Mouse (Mus musculus): Measurements from ENCODE around the gene Pfn3. TPM values are rescaled to one million over a fixed set of nuclear protein-coding genes. Genes with fewer than 3 reads are reported as not detected.
"Not testable (repeated sequence)": the region's sequence is repeated elsewhere in the genome, so short reads cannot be mapped to it uniquely, and the experiment has no call there.

Pfn3 gene
- total RNA-seq (2017): not detected in 2 replicates

DNA sequence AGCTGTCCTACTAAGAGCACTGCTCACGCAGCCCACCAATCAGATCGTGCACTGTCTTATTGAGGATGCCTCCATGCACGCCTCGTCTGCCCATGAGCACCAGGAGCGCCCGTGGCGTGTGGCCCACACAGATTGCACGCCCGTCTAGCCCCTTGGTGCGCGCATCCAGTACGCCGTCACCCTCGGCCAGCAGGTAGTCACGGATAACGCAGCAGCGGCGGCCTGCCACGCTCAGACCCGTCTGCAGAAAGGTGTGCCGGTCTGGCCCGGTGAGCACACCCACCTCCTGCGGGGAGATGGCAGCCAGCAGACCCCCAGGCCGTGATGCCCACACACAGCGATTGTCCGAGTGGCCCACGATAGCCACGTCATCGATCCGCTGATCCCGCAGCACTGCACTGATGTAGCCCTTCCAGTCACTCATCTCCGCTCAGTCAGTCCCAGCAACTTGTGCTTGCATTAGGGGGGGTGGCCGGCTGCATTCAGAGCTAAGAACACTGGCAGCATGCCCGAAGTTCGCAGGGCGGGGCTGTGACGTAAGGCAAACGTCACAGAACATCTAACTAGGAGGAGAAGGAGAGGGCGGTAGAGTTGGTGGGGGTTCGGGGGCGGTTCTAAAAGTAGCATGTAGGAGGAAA lies at the start of gene Pfn3:
Gene Pfn3 (minus strand): TSS at position 490 of the 638 bp plus-strand sequence.
- ATAC-seq (replicated peaks; ENCODE audit: low read depth, poor library complexity, severe bottlenecking): no peak

DNA sequence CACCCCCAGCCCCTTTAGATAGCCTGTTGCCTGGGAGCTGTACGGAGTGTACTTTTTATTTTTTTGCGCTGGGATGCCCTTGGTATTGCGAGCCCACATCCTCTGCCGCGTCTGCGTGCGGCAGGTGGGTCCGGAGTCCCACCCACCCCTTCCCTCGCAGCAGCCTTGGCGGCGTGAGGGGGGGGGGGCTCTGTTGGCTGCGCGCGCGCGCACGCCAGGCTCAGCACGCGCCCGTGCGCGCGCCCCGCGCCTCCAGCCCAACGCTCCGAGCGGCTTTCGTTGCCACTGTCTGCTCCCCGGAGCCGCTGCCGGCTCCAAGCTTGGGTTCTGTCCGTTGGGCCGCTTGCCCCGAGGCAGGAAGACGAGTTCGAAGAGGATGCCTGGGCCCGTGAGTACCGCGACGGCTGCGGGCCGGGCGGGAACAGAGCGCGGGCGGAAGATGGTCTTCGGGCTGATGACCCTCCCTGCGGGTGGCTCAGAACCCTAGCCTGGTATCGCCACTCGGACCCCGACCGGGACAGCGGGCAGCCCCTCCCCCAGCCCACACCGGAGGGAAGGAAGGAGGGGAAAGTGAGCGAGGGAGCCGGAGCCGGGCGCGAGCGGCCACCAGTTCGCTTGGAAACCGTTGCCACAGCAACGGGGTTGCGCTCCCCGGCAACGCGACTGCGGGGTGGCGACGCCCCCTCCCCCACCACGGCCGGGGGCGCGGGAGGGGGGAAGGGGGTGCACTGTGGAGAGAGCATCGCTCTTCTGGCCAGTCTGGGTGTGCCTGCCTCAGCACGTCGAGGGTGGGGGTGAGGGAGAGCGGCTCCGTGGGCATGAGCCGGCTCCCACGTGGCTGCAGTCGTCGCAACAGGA lies 49.2 kb upstream of the Pfn3 start, which contains the start of gene Prr7:
Gene Prr7 (plus strand): TSS at position 241 of the 858 bp plus-strand sequence.
- peak; percentile 27; the same call in 1 of the 2 replicates for ATAC-seq (replicated peaks; ENCODE audit: low read depth, poor library complexity, severe bottlenecking)

DNA sequence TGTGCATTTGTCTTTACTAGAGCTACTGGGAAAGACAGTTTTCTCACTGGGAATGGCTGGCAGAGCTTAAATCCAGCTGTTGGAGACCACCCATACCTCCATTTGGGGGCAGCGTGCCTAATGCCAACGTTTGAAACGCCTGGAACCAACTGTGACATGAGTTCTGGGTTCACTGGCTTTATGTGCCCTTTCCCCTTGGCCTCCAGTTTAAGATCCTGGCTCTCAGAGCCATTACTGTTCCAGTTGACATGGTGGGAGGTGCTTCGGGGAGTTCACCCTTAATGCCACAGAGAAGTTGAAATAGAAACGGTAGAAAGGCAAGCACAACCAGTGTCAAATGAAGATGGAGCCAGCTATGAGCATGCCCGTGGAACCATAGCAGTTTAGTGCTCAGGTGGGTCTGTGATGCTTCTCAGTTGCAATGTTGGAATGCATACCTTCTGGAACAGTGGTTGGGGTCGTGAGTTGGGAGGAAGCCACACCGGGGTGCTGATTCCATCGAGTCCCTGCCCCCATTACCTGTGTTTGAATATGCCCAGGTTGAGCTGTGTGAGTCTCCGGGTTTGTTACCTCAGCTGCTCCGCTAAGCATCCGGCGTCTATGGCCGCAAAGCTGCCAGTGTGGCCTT lies 48.5 kb upstream of the Pfn3 start:
- 0 out of 2 replicates have a peak, but pooled peaks have one; percentile 2 for ATAC-seq (replicated peaks; ENCODE audit: low read depth, poor library complexity, severe bottlenecking)

DNA sequence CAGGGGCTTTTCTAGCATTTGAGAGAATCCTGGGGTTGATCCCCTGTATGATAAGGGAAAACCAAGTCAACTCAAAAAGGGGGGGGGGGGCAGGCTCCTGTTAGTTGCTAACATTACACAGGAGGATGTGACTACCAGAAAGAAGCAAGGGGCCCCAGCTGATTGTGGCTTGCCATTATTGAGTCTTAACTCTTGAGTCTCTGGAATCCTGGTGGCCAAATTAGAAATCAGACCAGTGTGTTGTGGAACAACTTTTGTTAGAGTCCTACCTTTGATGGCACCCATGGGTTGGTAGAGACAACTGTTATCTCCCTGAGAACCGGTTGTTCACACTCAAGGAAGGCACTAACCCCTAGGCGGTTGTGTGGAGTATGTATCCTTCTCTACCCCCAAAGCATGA lies 47.9 kb upstream of the Pfn3 start:
- no peak for ATAC-seq (replicated peaks; ENCODE audit: low read depth, poor library complexity, severe bottlenecking)

DNA sequence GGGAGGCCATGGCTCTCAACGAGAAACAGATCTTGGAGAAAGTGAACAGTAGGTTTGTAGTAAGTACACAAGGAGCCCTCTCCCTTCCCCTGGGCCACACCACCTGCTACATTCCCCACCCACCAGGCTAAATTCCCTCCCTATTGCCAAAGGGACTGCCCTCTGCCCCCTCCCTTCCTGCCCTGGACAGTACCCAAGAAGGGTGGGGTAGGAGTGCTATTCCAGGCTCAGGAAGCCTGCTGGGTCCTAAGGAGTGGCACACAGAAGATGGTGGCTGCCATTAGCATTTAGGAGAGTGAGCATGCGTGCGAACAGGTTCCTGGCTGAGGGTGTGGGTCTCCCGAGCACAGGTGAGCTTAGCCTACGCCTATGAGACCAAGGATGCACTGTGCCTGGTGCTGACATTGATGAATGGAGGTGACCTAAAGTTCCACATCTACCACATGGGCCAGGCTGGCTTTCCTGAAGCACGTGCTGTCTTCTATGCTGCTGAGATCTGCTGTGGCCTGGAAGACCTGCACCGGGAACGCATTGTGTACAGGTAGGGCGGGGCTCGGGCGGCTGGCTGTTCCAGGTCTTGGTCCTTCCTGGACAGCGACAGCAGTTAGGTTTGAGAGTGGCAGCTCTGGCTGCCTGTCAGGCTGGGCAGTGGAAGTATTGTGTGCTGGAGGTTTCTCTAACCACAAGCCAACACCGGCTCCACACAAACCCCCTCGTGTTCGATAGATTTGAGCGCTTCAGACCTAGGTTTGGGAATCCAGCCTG lies 36.9 kb upstream of the Pfn3 start:
- ATAC-seq (replicated peaks; ENCODE audit: low read depth, poor library complexity, severe bottlenecking): no peak

DNA sequence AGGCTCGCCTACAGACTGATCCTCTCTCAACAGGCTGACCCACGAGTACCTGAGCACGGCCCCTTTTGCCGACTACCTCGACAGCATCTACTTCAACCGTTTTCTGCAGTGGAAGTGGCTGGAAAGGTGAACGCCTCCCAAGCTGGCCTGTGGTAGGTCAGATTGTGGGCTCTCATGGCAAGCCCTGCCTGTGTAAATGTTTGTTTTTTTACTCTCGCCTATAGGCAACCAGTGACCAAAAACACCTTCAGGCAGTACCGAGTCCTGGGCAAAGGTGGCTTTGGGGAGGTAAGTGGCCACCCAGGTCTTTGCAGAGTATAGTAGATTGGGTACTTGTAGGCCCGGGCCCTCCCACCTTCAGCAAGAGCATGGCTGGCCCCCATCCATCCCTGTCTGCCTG lies 36.3 kb upstream of the Pfn3 start:
- ATAC-seq (replicated peaks; ENCODE audit: low read depth, poor library complexity, severe bottlenecking): no peak

DNA sequence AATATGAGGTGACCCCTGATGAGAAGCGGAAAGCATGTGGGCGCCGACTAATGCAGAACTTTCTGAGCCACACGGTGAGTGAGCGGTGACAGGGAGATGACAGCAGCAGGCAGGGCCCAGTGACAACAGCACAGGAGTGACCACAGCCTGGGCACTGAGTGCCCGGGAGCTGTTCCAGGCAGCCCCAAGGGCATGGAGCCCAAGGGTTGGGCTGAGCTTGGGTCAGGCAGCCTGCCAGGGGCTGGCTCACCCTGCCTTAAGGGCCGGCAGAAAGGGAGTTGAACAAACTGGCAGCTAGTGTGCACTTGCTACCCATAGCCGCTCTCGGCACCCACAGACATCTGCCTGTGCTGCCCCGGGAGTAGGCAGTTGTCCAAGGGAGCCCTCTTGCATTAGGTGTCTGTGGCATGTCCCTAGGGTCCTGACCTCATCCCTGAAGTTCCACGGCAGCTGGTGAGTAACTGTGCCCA lies 35.5 kb upstream of the Pfn3 start:
- ATAC-seq (replicated peaks; ENCODE audit: low read depth, poor library complexity, severe bottlenecking): no peak

DNA sequence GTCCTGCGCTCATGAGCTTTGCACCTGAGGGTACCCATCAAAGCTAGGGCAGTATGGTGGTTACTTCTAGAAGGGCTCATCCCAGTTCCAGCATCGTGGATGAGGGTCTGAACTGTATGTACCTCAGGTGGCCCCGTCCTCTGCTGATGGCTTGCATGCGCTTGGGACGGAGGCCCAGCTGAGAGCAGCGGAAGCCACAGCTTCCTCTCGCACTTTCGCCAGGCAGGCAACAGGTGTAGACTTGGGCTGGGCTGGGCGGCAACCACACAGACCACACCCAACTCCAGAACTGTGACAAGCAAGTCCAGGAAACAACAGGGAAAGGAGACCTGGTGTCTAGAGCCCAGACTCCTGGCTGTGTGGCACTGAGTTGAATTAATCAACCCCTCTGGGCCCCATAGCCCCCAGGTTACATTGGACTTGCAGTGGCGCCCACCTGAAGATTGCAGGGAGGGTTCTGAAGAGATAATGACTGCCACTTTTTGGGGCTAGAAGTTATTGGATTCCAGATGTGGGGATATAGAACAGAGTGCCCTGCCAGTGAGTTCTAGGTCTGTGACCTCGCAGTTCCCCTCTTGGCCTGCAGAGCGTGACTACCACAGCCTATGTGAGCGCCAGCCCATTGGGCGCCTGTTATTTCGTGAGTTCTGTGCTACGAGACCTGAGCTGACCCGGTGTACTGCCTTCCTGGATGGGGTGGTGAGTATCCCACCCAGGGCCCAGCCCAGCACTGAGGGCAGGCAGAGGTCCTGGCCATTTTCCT lies 34.8 kb upstream of the Pfn3 start:
- ATAC-seq (replicated peaks; ENCODE audit: low read depth, poor library complexity, severe bottlenecking): 0 out of 2 replicates have a peak, but pooled peaks have one; percentile 7

DNA sequence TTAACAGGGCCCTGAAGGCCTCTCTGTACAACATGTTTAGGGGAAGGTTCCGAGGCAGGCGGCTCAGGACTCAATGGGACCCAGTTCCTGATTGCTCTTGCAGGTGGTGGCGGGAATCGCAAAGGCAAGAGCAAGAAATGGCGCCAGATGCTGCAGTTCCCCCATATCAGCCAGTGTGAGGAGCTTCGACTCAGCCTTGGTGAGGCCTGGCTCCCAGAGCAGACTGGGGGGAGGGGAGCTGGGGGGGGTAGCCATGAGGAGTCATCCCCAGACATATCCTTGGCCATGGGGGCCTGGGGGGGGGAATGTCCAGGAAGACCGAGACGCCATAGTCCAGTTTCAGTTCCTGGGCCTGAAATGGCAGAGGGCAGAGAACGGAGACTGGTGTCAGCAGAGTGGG lies 34.2 kb upstream of the Pfn3 start:
- no peak for ATAC-seq (replicated peaks; ENCODE audit: low read depth, poor library complexity, severe bottlenecking)

DNA sequence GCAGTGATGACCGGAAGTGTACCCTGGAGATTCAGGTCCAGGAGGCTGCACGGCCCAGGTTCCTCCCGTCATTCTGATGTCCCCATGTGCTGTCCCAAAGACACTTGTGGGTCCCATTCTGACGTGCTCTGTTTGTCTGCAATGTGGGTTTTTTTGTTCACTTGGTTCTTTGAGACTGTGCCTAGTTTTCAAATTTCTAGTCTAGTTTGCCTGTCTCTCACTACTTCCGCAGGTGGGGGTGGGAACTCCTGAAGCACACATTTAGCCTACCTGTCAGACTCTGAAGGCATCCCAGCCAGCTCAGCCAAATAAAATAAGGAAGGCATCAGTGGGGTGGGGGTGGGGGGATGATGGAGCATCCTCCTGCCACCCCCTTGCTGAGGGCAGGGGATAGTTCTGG lies 33.1 kb upstream of the Pfn3 start:
- no peak for ATAC-seq (replicated peaks; ENCODE audit: low read depth, poor library complexity, severe bottlenecking)

DNA sequence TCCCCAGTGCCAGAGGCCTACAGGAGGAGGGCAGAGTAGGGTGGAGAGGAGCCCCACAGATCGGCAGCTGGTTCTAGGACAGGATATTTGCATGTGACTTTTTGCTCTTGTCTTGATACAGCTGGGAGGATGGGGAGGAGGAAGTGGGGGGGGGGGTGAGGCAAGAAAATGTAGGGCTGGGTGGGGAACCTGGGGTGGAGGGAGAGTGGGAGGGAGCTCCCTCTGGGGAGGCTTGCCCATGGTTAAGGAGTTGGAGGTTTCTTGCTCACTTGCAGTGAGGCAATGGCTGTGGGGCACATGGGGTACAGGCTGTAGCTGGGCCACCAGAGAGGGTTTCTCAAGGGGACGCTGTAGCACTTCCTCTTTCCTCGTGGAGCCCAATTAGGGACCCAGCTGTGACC lies 32.5 kb upstream of the Pfn3 start:
- ATAC-seq (replicated peaks; ENCODE audit: low read depth, poor library complexity, severe bottlenecking): peak; percentile 22

DNA sequence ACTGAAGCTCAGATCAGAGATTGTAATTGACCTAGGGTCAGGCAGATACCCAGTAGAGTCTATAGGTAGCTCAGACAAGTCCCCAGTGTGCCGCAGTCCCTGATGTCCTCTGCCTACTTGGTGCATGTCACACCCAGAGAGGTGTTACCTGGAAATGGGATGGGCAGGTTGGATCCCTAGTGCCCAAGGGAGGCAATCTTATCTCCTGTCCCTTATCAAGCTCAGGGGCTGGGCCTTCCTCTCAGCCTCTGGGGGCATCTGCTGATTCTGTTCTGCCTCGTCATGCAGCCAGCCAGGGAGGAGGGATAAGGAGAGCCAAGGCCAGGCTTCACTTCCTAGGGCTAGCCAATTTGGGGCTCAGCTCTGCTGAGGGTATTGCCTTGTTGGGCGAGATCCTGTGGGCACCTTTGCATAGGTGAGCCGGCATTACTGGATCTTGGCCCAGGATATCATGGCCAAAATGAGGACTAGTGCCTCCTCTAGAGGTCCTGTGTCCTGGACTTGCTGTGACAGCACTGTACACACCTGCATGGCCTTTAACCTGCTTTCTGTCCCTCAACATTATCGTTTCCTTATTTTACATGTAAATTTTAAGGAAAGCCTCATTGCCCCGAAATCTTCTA lies 31.6 kb upstream of the Pfn3 start:
- ATAC-seq (replicated peaks; ENCODE audit: low read depth, poor library complexity, severe bottlenecking): 0 out of 2 replicates have a peak, but pooled peaks have one; percentile 14

DNA sequence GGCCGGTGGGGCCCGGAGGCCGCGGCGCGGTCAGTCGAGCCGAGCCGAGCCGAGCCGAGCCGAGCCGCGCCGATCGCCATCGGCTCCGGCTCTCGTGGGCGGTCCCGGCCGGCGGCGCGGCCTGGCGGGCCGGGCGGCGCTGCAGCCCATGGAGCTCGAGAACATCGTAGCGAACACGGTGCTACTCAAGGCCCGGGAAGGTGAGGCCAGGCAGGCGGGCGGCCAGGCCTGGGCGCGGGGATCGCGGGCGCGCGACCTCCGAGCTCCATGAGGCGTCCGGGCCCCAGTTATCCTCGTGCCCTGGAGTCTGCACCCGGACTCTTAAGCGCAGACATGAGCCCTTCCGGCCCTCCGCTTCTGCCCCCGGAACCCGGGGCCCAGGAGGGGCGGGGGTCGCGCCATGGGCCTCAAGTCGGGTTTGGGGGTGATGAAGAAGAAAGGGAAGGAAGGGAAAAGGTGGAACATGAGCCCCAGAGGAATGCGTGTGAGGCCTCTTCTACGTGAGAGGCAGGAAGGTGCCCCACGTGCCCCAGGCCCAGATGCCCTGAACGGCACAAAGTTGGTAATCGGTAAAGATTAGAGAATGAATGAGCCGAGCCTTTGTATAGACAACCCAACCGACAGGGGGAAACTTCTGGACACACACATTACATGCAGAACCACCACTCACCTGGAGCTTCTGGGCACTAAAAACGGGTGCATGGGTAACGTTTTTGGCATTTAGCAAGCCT lies 30.5 kb upstream of the Pfn3 start:
- no peak for ATAC-seq (replicated peaks; ENCODE audit: low read depth, poor library complexity, severe bottlenecking)

DNA sequence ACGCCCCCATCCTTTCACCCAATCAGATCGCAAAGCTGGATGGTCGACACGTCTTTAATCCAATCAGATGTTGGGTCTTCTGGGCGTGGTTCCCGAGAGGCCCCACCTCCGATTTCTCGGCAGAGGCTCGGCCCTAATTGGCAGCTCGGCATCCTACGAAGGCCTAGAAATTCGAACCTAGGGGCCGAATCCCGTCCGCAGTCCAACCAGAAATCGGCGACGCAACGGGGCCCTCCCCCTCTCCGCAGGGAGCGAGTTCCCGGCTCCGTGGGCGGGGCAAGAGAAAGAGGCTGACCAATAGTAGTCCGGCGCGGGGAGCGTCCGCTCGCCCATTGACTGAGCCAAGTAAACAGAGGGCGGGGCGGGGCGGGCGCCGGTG lies 29.9 kb upstream of the Pfn3 start, which contains the start of gene Grk6:
Gene Grk6 (plus strand): TSS at position 136 of the 379 bp plus-strand sequence.
- ATAC-seq (replicated peaks; ENCODE audit: low read depth, poor library complexity, severe bottlenecking): peak; percentile 86

DNA sequence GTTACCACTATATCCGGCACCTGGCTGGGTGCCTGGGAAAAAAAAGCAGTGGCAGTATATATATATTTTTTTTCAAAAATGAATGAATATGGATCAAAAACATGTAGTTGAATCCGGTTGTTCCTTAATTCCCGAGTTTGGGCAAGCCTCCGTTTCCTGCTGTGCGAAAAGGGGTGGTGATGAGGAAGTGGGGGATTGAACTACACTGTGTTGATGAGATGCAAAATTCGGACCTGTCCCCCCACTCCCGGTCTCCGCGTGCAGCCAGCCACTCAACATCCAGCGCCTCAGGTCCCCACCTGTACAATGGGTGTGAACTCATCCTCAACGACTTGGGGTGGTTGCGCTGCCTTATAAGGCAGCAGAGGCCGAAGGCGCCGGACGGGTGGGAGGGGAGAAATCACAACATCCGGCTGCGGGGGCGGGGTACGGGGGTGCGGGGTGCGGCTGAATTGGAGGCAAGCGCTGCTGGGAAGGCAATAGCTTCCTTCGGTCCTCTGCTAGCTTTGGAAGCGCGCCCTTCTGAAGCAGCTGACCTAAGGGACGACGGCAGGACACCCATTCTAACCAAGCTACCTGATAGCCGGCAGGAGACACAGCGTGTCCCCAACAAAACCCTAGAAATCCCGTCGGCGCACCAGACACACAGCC lies 29.4 kb upstream of the Pfn3 start:
- peak; percentile 21 for ATAC-seq (replicated peaks; ENCODE audit: low read depth, poor library complexity, severe bottlenecking)

DNA sequence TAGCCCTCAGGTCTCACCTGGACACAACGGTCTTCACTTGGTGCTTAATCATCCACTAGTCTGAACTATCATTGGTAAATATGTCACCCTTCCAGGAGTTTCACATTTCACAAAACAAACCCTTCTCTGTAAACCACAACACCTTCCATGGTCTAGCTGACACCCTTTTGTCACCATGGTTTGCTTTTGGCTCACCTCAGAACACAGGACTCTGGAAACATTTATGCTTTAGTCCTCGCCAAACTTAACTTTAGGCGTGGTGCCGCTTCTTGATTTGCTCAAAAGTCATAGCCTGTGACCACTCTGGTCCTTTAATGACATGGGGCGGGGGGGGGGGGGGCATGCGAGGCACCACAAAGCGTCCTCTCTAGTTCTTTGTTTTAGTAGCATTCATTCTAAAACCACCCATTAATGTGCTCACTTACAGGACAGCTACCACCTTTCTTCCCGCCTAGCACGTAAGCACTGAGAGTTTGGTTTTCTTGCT lies 28.8 kb upstream of the Pfn3 start:
- ATAC-seq (replicated peaks; ENCODE audit: low read depth, poor library complexity, severe bottlenecking): no peak

DNA sequence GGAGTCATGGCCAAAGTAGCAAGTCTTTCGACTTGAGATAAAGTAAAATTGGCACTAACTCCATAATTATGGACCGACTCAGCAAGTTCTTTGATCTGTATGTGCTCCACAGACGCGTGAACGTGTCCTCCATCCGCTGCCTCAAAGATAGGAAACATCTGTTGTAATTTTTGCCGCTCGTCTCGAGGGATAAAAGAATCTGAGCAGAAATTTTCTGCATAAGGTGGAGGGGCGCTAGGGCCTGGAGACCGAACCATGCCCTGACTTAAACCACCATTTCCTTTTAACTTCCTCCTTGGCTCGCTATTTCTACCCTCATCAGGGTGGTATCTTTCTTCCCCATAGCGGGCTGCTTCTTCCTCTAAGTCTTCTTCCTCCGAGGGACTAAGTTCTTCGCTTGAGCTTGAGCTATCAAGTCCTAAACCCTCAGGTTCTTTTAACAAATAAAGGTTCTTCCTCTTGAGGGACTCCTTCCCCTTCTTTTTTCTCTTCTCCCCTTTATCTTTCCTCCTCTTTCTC lies 22.1 kb upstream of the Pfn3 start:
- ATAC-seq (replicated peaks; ENCODE audit: low read depth, poor library complexity, severe bottlenecking): not testable (repeated sequence)

All from common myeloid progenitor, adult 5-6 weeks (primary cell).